Mouse (Mus musculus): ENCODE data around the gene Dclk1. TPM values are rescaled to one million over a fixed set of nuclear protein-coding genes. Genes with fewer than 3 reads are reported as not detected.
A peak's percentile ranks its signal among the peaks of the same experiment; 100 is the strongest.

The Dclk1 gene
- polyA plus RNA-seq, 1 experiment: 1.1 TPM

GRCm38 (mm10) chr3:55571552-55572296 is 329.6 kb downstream of the Dclk1 start:
- TF ChIP-seq POLR2A (IDR thresholded peaks at IDR 0.05; ENCODE audit: low read depth, low read length): no peak
- TF ChIP-seq CTCF (conservative IDR thresholded peaks at IDR 0.05; ENCODE audit: insufficient read depth, insufficient read length, low read depth, low read length): no peak
- H3K36me3 ChIP-seq (ENCODE audit: control insufficient read depth, insufficient read depth, low read length): no peaks in the 10 kb centered on the region
- H3K4me1 ChIP-seq (ENCODE audit: control insufficient read depth, insufficient read depth, low read length): no peaks in the 10 kb centered on the region
- no peaks in the 10 kb centered on the region for H3K27me3 ChIP-seq (replicated peaks; ENCODE audit: control insufficient read depth, insufficient read depth, low read length)
- no peak overlapping the region for H3K27ac ChIP-seq (ENCODE audit: insufficient read depth, low read depth, low read length)
- no peak for DNase-seq
- 58% methylated on average over 11 of the region's 11 CpGs for WGBS
- H3K4me3 ChIP-seq (ENCODE audit: insufficient read depth, low read depth, low read length): no peak overlapping the region

DNA sequence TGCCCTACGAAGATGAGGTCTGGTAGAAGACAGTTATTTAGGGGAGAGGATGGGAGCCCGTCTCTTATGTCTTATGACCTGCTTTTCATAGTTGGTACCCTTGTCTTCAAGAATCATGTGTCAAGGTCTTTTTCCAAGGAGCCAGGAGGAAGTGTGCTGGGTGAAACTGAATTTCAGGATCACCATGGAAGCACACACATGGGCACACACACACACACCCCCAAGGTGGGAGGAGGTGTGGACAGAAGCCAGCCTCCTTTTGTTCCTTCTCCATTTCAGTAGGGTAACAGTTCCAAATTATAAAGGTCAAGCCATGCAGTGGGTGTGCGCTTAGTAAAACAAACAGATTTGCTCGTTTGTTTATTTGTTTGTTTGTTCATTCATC is 330.1 kb downstream of the Dclk1 start:
- 87% methylated on average over 4 of the region's 4 CpGs for WGBS
- H3K27me3 ChIP-seq (replicated peaks; ENCODE audit: control insufficient read depth, insufficient read depth, low read length): no peaks in the 10 kb centered on the region
- no peak for TF ChIP-seq CTCF (conservative IDR thresholded peaks at IDR 0.05; ENCODE audit: insufficient read depth, insufficient read length, low read depth, low read length)
- TF ChIP-seq POLR2A (IDR thresholded peaks at IDR 0.05; ENCODE audit: low read depth, low read length): no peak
- H3K27ac ChIP-seq (ENCODE audit: insufficient read depth, low read depth, low read length): no peak overlapping the region
- no peaks in the 10 kb centered on the region for H3K4me1 ChIP-seq (ENCODE audit: control insufficient read depth, insufficient read depth, low read length)
- no peak for DNase-seq
- no peak overlapping the region for H3K4me3 ChIP-seq (ENCODE audit: insufficient read depth, low read depth, low read length)
- H3K36me3 ChIP-seq (ENCODE audit: control insufficient read depth, insufficient read depth, low read length): no peaks in the 10 kb centered on the region

- DNase-seq: peak; percentile 35
- Histone ChIP-seq H3K4me3 (ENCODE audit: insufficient read depth, low read depth, low read length) (no peak overlapping the region), H3K27ac (ENCODE audit: insufficient read depth, low read depth, low read length) (no peak overlapping the region), H3K4me1 (ENCODE audit: control insufficient read depth, insufficient read depth, low read length) (no peaks in the 10 kb centered on the region), H3K27me3 (replicated peaks; ENCODE audit: control insufficient read depth, insufficient read depth, low read length) (no peaks in the 10 kb centered on the region), H3K36me3 (ENCODE audit: control insufficient read depth, insufficient read depth, low read length) (no peaks in the 10 kb centered on the region)
- 42% methylated on average over 4 of the region's 4 CpGs for WGBS
- TF ChIP-seq POLR2A (IDR thresholded peaks at IDR 0.05; ENCODE audit: low read depth, low read length) (no peak), CTCF (conservative IDR thresholded peaks at IDR 0.05; ENCODE audit: insufficient read depth, insufficient read length, low read depth, low read length) (peak; percentile 51; the same call in 1 of the 2 replicates)
Measured at GRCm38 (mm10) chr3:55574003-55574402, 331.8 kb downstream of the Dclk1 start.

GRCm38 (mm10) chr3:55587434-55587971 is 345.3 kb downstream of the Dclk1 start:
- Histone ChIP-seq H3K4me1 (ENCODE audit: control insufficient read depth, insufficient read depth, low read length) (peaks cover 12% of the 10 kb centered on the region), H3K36me3 (ENCODE audit: control insufficient read depth, insufficient read depth, low read length) (no peaks in the 10 kb centered on the region), H3K27ac (ENCODE audit: insufficient read depth, low read depth, low read length) (no peak overlapping the region), H3K27me3 (replicated peaks; ENCODE audit: control insufficient read depth, insufficient read depth, low read length) (no peaks in the 10 kb centered on the region), H3K4me3 (ENCODE audit: insufficient read depth, low read depth, low read length) (no peak overlapping the region)
- no peak for DNase-seq
- no peak for TF ChIP-seq POLR2A (IDR thresholded peaks at IDR 0.05; ENCODE audit: low read depth, low read length)
- no peak for TF ChIP-seq CTCF (conservative IDR thresholded peaks at IDR 0.05; ENCODE audit: insufficient read depth, insufficient read length, low read depth, low read length)
- WGBS: 28% methylated on average over 12 of the region's 12 CpGs

- Histone ChIP-seq H3K4me1 (ENCODE audit: control insufficient read depth, insufficient read depth, low read length) (peaks cover 12% of the 10 kb centered on the region), H3K36me3 (ENCODE audit: control insufficient read depth, insufficient read depth, low read length) (no peaks in the 10 kb centered on the region), H3K4me3 (ENCODE audit: insufficient read depth, low read depth, low read length) (no peak overlapping the region), H3K27ac (ENCODE audit: insufficient read depth, low read depth, low read length) (no peak overlapping the region), H3K27me3 (replicated peaks; ENCODE audit: control insufficient read depth, insufficient read depth, low read length) (no peaks in the 10 kb centered on the region)
- DNase-seq: peak; percentile 74
- TF ChIP-seq CTCF (conservative IDR thresholded peaks at IDR 0.05; ENCODE audit: insufficient read depth, insufficient read length, low read depth, low read length): no peak
- TF ChIP-seq POLR2A (IDR thresholded peaks at IDR 0.05; ENCODE audit: low read depth, low read length): no peak
- 27% methylated on average over 12 of the region's 12 CpGs for WGBS
Measured at GRCm38 (mm10) chr3:55587972-55588946, 346.1 kb downstream of the Dclk1 start.

Other genes with a start within 250 kb of the Dclk1 start
- gene Ccna1, start 186.9 kb upstream of the Dclk1 start, polyA plus RNA-seq (2012; rRNA removed): not detected in 2 replicates
- 10.1 and 10.9 TPM in 2 replicates for gene Spg20, start 130.3 kb upstream of the Dclk1 start, polyA plus RNA-seq (2012; rRNA removed)
- gene Ccdc169, start 105.0 kb upstream of the Dclk1 start, polyA plus RNA-seq (2012; rRNA removed): 0.16 and 0.23 TPM in 2 replicates
- not detected in 2 replicates for gene Sohlh2, start 60.3 kb upstream of the Dclk1 start, polyA plus RNA-seq (2012; rRNA removed)
- gene Gm21954, start 229.8 kb downstream of the Dclk1 start, polyA plus RNA-seq (2012; rRNA removed): not detected in 2 replicates

Data from kidney, adult 2 months (tissue).